Mouse (Mus musculus) MEL (cell line): ENCODE results near the gene Cd48. TPM values are rescaled to one million over a fixed set of nuclear protein-coding genes. Genes with fewer than 3 reads are reported as not detected.

Experiments used
- DNase-seq: peaks from one replicate; pipeline ENCODE4 v3.0.0; 2011; ENCODE audit warnings: low read depth, low spot score
- H3K27ac ChIP-seq: 2 replicates; pipeline ENCODE4 v1.5.1; 2012; ENCODE audit warnings: low read depth, mild to moderate bottlenecking, control low read depth, low read length, moderate library complexity; ENCODE audit not compliant: control insufficient read depth
- H3K27me3 ChIP-seq, 2 experiments: fragments of 150-350 bp in 1 of 2; sonication (generic) in 1 of 2; 2 replicates each; pipeline ENCODE4 v1.6.1; 2012; ENCODE audit warnings: low read length in 2 of 2, mild to moderate bottlenecking in 2 of 2, improper control_type of control experiment in 1 of 2, moderate library complexity in 1 of 2; ENCODE audit not compliant: insufficient read depth in 2 of 2, control insufficient read depth in 1 of 2
- H3K36me3 ChIP-seq, 2 experiments: 2 replicates each; pipeline ENCODE4 v1.6.1; 2012 to 2014; ENCODE audit warnings: low read length in 2 of 2, improper control_type of control experiment in 1 of 2, inconsistent platforms in 1 of 2, mild to moderate bottlenecking in 1 of 2; ENCODE audit not compliant: insufficient read depth in 2 of 2, control insufficient read depth in 1 of 2
- H3K4me1 ChIP-seq, 2 experiments: fragments of 150-350 bp in 1 of 2; sonication (generic) in 1 of 2; 2 replicates each; pipeline ENCODE4 v1.6.1; 2012; ENCODE audit warnings: low read length in 2 of 2, improper control_type of control experiment in 1 of 2, mild to moderate bottlenecking in 1 of 2; ENCODE audit not compliant: insufficient read depth in 2 of 2, control insufficient read depth in 1 of 2
- H3K4me3 ChIP-seq, 2 experiments: fragments of 150-350 bp in 1 of 2; sonication (generic) in 1 of 2; 2 replicates each; pipeline ENCODE4 v1.5.1; 2012; ENCODE audit warnings: low read depth in 2 of 2, low read length in 2 of 2, mild to moderate bottlenecking in 2 of 2, moderate library complexity in 2 of 2, control low read depth in 1 of 2, improper control_type of control experiment in 1 of 2; ENCODE audit not compliant: control insufficient read depth in 1 of 2, insufficient read depth in 1 of 2
- H3K79me2 ChIP-seq: 2 replicates; pipeline ENCODE4 v1.6.1; 2012; ENCODE audit warnings: mild to moderate bottlenecking, low read length, moderate library complexity; ENCODE audit not compliant: control insufficient read depth, poor library complexity, insufficient read depth
- H3K9ac ChIP-seq: 2 replicates; pipeline ENCODE4 v1.6.1; 2012; ENCODE audit warnings: low read depth, mild to moderate bottlenecking, control low read depth, low read length, moderate library complexity; ENCODE audit not compliant: control insufficient read depth, poor library complexity, severe bottlenecking
- H3K9me3 ChIP-seq: fragments of 150-350 bp; sonication (generic); replicated peaks from 2 replicates; pipeline ENCODE4 v1.6.1; 2012; ENCODE audit warnings: mild to moderate bottlenecking, low read length, improper control_type of control experiment, moderate library complexity; ENCODE audit not compliant: insufficient read depth
- BHLHE40 ChIP-seq: IDR thresholded peaks from 2 replicates; pipeline ENCODE4 v1.6.1; 2012; ENCODE audit warnings: low read depth, mild to moderate bottlenecking, inconsistent platforms, low read length, improper control_type of control experiment, borderline replicate concordance
- CTCF ChIP-seq, 3 experiments: IDR thresholded peaks in 2 of 3; conservative IDR thresholded peaks in 1 of 3; 2 replicates each; pipeline ENCODE4 v1.5.1; 2011 to 2012; ENCODE audit warnings: low read length in 3 of 3, low read depth in 2 of 3, mild to moderate bottlenecking in 2 of 3, improper control_type of control experiment in 1 of 3, inconsistent platforms in 1 of 3, mixed read lengths in 1 of 3, moderate library complexity in 1 of 3; ENCODE audit not compliant: control insufficient read depth in 1 of 3, insufficient read depth in 1 of 3, poor library complexity in 1 of 3, severe bottlenecking in 1 of 3
- EP300 ChIP-seq, 2 experiments: IDR thresholded peaks; 2 replicates each; pipeline ENCODE4 v1.6.1; 2011; ENCODE audit warnings: improper control_type of control experiment in 2 of 2, low read length in 2 of 2, low read depth in 1 of 2, mild to moderate bottlenecking in 1 of 2
- ETS1 ChIP-seq: IDR thresholded peaks from 2 replicates; pipeline ENCODE4 v1.6.1; 2012; ENCODE audit warnings: low read depth, mild to moderate bottlenecking, inconsistent platforms, low read length, improper control_type of control experiment, moderate library complexity
- GABPA ChIP-seq: IDR thresholded peaks from 2 replicates; pipeline ENCODE4 v1.6.1; 2012; ENCODE audit warnings: low read depth, mild to moderate bottlenecking, inconsistent platforms, low read length, improper control_type of control experiment, moderate library complexity
- GATA1 ChIP-seq: IDR thresholded peaks from 2 replicates; pipeline ENCODE4 v1.6.1; 2011; ENCODE audit warnings: low read depth, low read length, improper control_type of control experiment
- HCFC1 ChIP-seq: IDR thresholded peaks from 2 replicates; pipeline ENCODE4 v1.6.1; 2012; ENCODE audit warnings: low read depth, mild to moderate bottlenecking, inconsistent platforms, low read length, improper control_type of control experiment, moderate library complexity
- JUND ChIP-seq: IDR thresholded peaks from 2 replicates; pipeline ENCODE4 v1.6.1; 2011; ENCODE audit warnings: low read depth, mild to moderate bottlenecking, improper control_type of control experiment, low read length
- MAX ChIP-seq: IDR thresholded peaks from 2 replicates; pipeline ENCODE4 v1.6.1; 2011; ENCODE audit warnings: low read length, improper control_type of control experiment
- MXI1 ChIP-seq: IDR thresholded peaks from 2 replicates; pipeline ENCODE4 v1.6.1; 2011; ENCODE audit warnings: mild to moderate bottlenecking, low read depth, low read length, improper control_type of control experiment
- MYB ChIP-seq: IDR thresholded peaks from 2 replicates; pipeline ENCODE4 v1.6.1; 2011; ENCODE audit warnings: mild to moderate bottlenecking, low read depth, low read length, improper control_type of control experiment
- POLR2A ChIP-seq, 2 experiments: IDR thresholded peaks; 2 replicates each; pipeline ENCODE4 v1.6.1; 2011 to 2012; ENCODE audit warnings: low read length in 2 of 2, mild to moderate bottlenecking in 2 of 2, control low read depth in 1 of 2, improper control_type of control experiment in 1 of 2, low read depth in 1 of 2, moderate library complexity in 1 of 2; ENCODE audit not compliant: control insufficient read depth in 1 of 2, insufficient read depth in 1 of 2, poor library complexity in 1 of 2
- POLR2AphosphoS2 ChIP-seq: IDR thresholded peaks from 2 replicates; pipeline ENCODE4 v1.6.1; 2011; ENCODE audit warnings: low read length, improper control_type of control experiment
- RAD21 ChIP-seq: IDR thresholded peaks from 2 replicates; pipeline ENCODE4 v1.6.1; 2011; ENCODE audit warnings: mild to moderate bottlenecking, low read depth, low read length, improper control_type of control experiment
- RCOR1 ChIP-seq: IDR thresholded peaks from 2 replicates; pipeline ENCODE4 v1.6.1; 2012; ENCODE audit warnings: low read depth, mild to moderate bottlenecking, inconsistent platforms, low read length, improper control_type of control experiment
- SMC3 ChIP-seq: IDR thresholded peaks from 2 replicates; pipeline ENCODE4 v1.6.1; 2011; ENCODE audit warnings: low read depth, low read length, improper control_type of control experiment
- TBP ChIP-seq: IDR thresholded peaks from 2 replicates; pipeline ENCODE4 v1.8.0; 2011; ENCODE audit warnings: low read depth, low read length, improper control_type of control experiment
- TCF12 ChIP-seq: IDR thresholded peaks from 2 replicates; pipeline ENCODE4 v1.6.1; 2014; ENCODE audit warnings: low read depth, mild to moderate bottlenecking, inconsistent platforms, low read length, improper control_type of control experiment, moderate library complexity
- UBTF ChIP-seq: IDR thresholded peaks from 2 replicates; pipeline ENCODE4 v1.6.1; 2012; ENCODE audit warnings: low read depth, mild to moderate bottlenecking, inconsistent platforms, low read length, improper control_type of control experiment, moderate library complexity, borderline replicate concordance; ENCODE audit not compliant: insufficient read depth
- USF1 ChIP-seq: IDR thresholded peaks from 2 replicates; pipeline ENCODE4 v1.6.1; 2014; ENCODE audit warnings: low read depth, mild to moderate bottlenecking, inconsistent platforms, low read length, improper control_type of control experiment, moderate library complexity
- ZC3H11A ChIP-seq: IDR thresholded peaks from 2 replicates; pipeline ENCODE4 v1.6.1; 2012; ENCODE audit warnings: low read depth, mild to moderate bottlenecking, inconsistent platforms, low read length, improper control_type of control experiment
- polyA plus RNA-seq, 2 experiments: library from polyadenylated mRNA; stranded (reverse) in 1 of 2; unstranded in 1 of 2; fragments of >175 nt in 1 of 2; fragments of >200 nt in 1 of 2; gene quantifications; 2 replicates each; pipeline versions ENCODE4 v1.2.1 to v1.2.4; 2012; ENCODE audit warnings: low replicate concordance in 2 of 2, low read depth in 1 of 2; ENCODE audit not compliant: insufficient read length in 2 of 2, insufficient read depth in 1 of 2, missing spikeins in 1 of 2
- total RNA-seq: library from RNA; depleted of rRNA; stranded (reverse); fragments of 300-350 nt; gene quantifications from 2 replicates; pipeline ENCODE4 v1.2.3, GENCODE M21; 2012

Cd48 gene
- total and polyA plus RNA-seq, 3 experiments, result 64.6 to 84.6 TPM; not detected in 1

- no peaks in the 10 kb centered on the region for H3K79me2 ChIP-seq
Observed at GRCm38 (mm10) chr1:171652734-171653133, 29.1 kb upstream of the Cd48 start, which contains the start of gene Slamf7. TSS of gene Slamf7 (minus strand) at chr1:171653035.

GRCm38 (mm10) chr1:171658561-171658991 is 23.2 kb upstream of the Cd48 start:
- Histone ChIP-seq H3K27me3 (no peaks in the 10 kb centered on the region; a peak in 1 of 4 replicates), H3K4me1 (peaks cover 17 to 21% of the 10 kb centered on the region in 2 experiments), H3K9ac (no peak overlapping the region), H3K9me3 (no peaks in the 10 kb centered on the region), H3K79me2 (no peaks in the 10 kb centered on the region), H3K27ac (peak overlapping the region; percentile 8; the same call in 1 of the 2 replicates), H3K4me3 (no peak overlapping the region), H3K36me3 (peaks cover 0 to 26% of the 10 kb centered on the region in 2 experiments; a peak in 2 of 4 replicates)
- DNase-seq, result no peak
- peak; percentile 20 for TF ChIP-seq RAD21
- TF ChIP-seq HCFC1, result no peak
- peak; percentile 53 to 60; a peak in 3 of 4 replicates for TF ChIP-seq EP300 (IDR thresholded peaks at IDR 0.05; ENCODE audit: low read depth in 1 of 2, low read length in 2 of 2)
- TF ChIP-seq RCOR1, result peak; percentile 79; the same call in 1 of the 2 replicates
- no peak for TF ChIP-seq GABPA
- no peak for TF ChIP-seq TCF12
- TF ChIP-seq TBP, result no peak
- TF ChIP-seq CTCF (IDR thresholded peaks at IDR 0.05 in 2 of 3, conservative IDR thresholded peaks at IDR 0.05 in 1 of 3; ENCODE audit: control insufficient read depth in 1 of 3, insufficient read depth in 1 of 3, low read depth in 2 of 3, low read length in 3 of 3, poor library complexity in 1 of 3, severe bottlenecking in 1 of 3), result peak in 1 of 3 experiments; percentile 31; a peak in 1 of 6 replicates
- no peak for TF ChIP-seq UBTF
- TF ChIP-seq MYB, result no peak
- TF ChIP-seq USF1, result peak; percentile 48
- TF ChIP-seq MAX, result 0 out of 2 replicates have a peak, but pooled peaks have one; percentile 30
- TF ChIP-seq SMC3, result no peak; the same call in 1 of the 2 replicates
- peak; percentile 65; the same call in 1 of the 2 replicates for TF ChIP-seq JUND
- peak; percentile 68 for TF ChIP-seq ETS1
- TF ChIP-seq POLR2AphosphoS2, result no peak
- no peak for TF ChIP-seq ZC3H11A
- peak; percentile 71 for TF ChIP-seq GATA1
- peak; percentile 43; the same call in 1 of the 2 replicates for TF ChIP-seq BHLHE40
- TF ChIP-seq MXI1, result peak; percentile 58

More at GRCm38 (mm10) chr1:171652734-171653133, 29.1 kb upstream of the Cd48 start, which contains the start of gene Slamf7:
- no peak for TF ChIP-seq JUND
- no peak for TF ChIP-seq POLR2AphosphoS2
- no peak for TF ChIP-seq GATA1
- TF ChIP-seq MXI1, result no peak
- TF ChIP-seq CTCF (IDR thresholded peaks at IDR 0.05 in 2 of 3, conservative IDR thresholded peaks at IDR 0.05 in 1 of 3; ENCODE audit: control insufficient read depth in 1 of 3, insufficient read depth in 1 of 3, low read depth in 2 of 3, low read length in 3 of 3, poor library complexity in 1 of 3, severe bottlenecking in 1 of 3), result no peak
- TF ChIP-seq SMC3, result no peak
- TF ChIP-seq EP300 (IDR thresholded peaks at IDR 0.05; ENCODE audit: low read depth in 1 of 2, low read length in 2 of 2), result no peak
- no peak for TF ChIP-seq POLR2A (IDR thresholded peaks at IDR 0.05; ENCODE audit: control insufficient read depth in 1 of 2, insufficient read depth in 1 of 2, low read depth in 1 of 2, low read length in 2 of 2, poor library complexity in 1 of 2)
- H3K9ac ChIP-seq, result no peak within 1 kb of the TSS
- no peaks in the 10 kb centered on the region for H3K36me3 ChIP-seq
- H3K4me3 ChIP-seq, result no peak within 1 kb of the TSS
- no peaks in the 10 kb centered on the region for H3K9me3 ChIP-seq
- H3K27me3 ChIP-seq, result no peaks in the 10 kb centered on the region; a peak in 1 of 4 replicates
- H3K27ac ChIP-seq, result no peak within 1 kb of the TSS
- H3K4me1 ChIP-seq, result no peaks in the 10 kb centered on the region
- no peak for DNase-seq
